Mouse (Mus musculus) cerebellum, postnatal 25 days (tissue): ENCODE measurements around the gene Rab14.
A peak's percentile ranks its signal among the peaks of the same experiment; 100 is the strongest.

Experiments
- DNase-seq, 2 experiments: peaks; one replicate each; pipeline ENCODE4 v3.0.0; 2021; ENCODE audit warnings: mixed read lengths in 2 of 2

Gene Rab14

GRCm38 (mm10) chr2:35153844-35154554 is 46.9 kb downstream of the Rab14 start:
- no peak for DNase-seq

GRCm38 (mm10) chr2:35153179-35153578 is 47.7 kb downstream of the Rab14 start:
- no peak for DNase-seq

- DNase-seq: no peak
Measured at GRCm38 (mm10) chr2:35151303-35151882, 49.5 kb downstream of the Rab14 start.

- DNase-seq: no peak
Measured at GRCm38 (mm10) chr2:35148806-35149205, 52.1 kb downstream of the Rab14 start.

- no peak for DNase-seq
Measured at GRCm38 (mm10) chr2:35141673-35142072, 59.2 kb downstream of the Rab14 start.

- DNase-seq: no peak
Measured at GRCm38 (mm10) chr2:35138576-35138975, 62.3 kb downstream of the Rab14 start.

- no peak for DNase-seq
Measured at GRCm38 (mm10) chr2:35133891-35134290, 67.0 kb downstream of the Rab14 start.

GRCm38 (mm10) chr2:35132662-35133055 is 68.3 kb downstream of the Rab14 start:
- no peak for DNase-seq

- peak; percentile 92 for DNase-seq
Measured at GRCm38 (mm10) chr2:35131991-35132661, 68.8 kb downstream of the Rab14 start.

- no peak for DNase-seq
Measured at GRCm38 (mm10) chr2:35131491-35131890, 69.4 kb downstream of the Rab14 start.
